Mouse (Mus musculus) MEL (cell line): ENCODE data around the gene Tenm3. TPM values are rescaled to one million over a fixed set of nuclear protein-coding genes. Genes with fewer than 3 reads are reported as not detected.

Experiments used
- DNase-seq: peaks from one replicate; pipeline ENCODE4 v3.0.0; 2011; ENCODE audit warnings: low read depth, low spot score
- H3K27ac ChIP-seq: 2 replicates; pipeline ENCODE4 v1.5.1; 2012; ENCODE audit warnings: low read depth, mild to moderate bottlenecking, control low read depth, low read length, moderate library complexity; ENCODE audit not compliant: control insufficient read depth
- H3K27me3 ChIP-seq, 2 experiments: fragments of 150-350 bp in 1 of 2; sonication (generic) in 1 of 2; 2 replicates each; pipeline ENCODE4 v1.6.1; 2012; ENCODE audit warnings: low read length in 2 of 2, mild to moderate bottlenecking in 2 of 2, improper control_type of control experiment in 1 of 2, moderate library complexity in 1 of 2; ENCODE audit not compliant: insufficient read depth in 2 of 2, control insufficient read depth in 1 of 2
- H3K36me3 ChIP-seq, 2 experiments: 2 replicates each; pipeline ENCODE4 v1.6.1; 2012 to 2014; ENCODE audit warnings: low read length in 2 of 2, improper control_type of control experiment in 1 of 2, inconsistent platforms in 1 of 2, mild to moderate bottlenecking in 1 of 2; ENCODE audit not compliant: insufficient read depth in 2 of 2, control insufficient read depth in 1 of 2
- H3K4me1 ChIP-seq, 2 experiments: fragments of 150-350 bp in 1 of 2; sonication (generic) in 1 of 2; 2 replicates each; pipeline ENCODE4 v1.6.1; 2012; ENCODE audit warnings: low read length in 2 of 2, improper control_type of control experiment in 1 of 2, mild to moderate bottlenecking in 1 of 2; ENCODE audit not compliant: insufficient read depth in 2 of 2, control insufficient read depth in 1 of 2
- H3K4me3 ChIP-seq, 2 experiments: fragments of 150-350 bp in 1 of 2; sonication (generic) in 1 of 2; 2 replicates each; pipeline ENCODE4 v1.5.1; 2012; ENCODE audit warnings: low read depth in 2 of 2, low read length in 2 of 2, mild to moderate bottlenecking in 2 of 2, moderate library complexity in 2 of 2, control low read depth in 1 of 2, improper control_type of control experiment in 1 of 2; ENCODE audit not compliant: control insufficient read depth in 1 of 2, insufficient read depth in 1 of 2
- H3K79me2 ChIP-seq: 2 replicates; pipeline ENCODE4 v1.6.1; 2012; ENCODE audit warnings: mild to moderate bottlenecking, low read length, moderate library complexity; ENCODE audit not compliant: control insufficient read depth, poor library complexity, insufficient read depth
- H3K9ac ChIP-seq: 2 replicates; pipeline ENCODE4 v1.6.1; 2012; ENCODE audit warnings: low read depth, mild to moderate bottlenecking, control low read depth, low read length, moderate library complexity; ENCODE audit not compliant: control insufficient read depth, poor library complexity, severe bottlenecking
- H3K9me3 ChIP-seq: fragments of 150-350 bp; sonication (generic); replicated peaks from 2 replicates; pipeline ENCODE4 v1.6.1; 2012; ENCODE audit warnings: mild to moderate bottlenecking, low read length, improper control_type of control experiment, moderate library complexity; ENCODE audit not compliant: insufficient read depth
- CHD2 ChIP-seq: IDR thresholded peaks from 2 replicates; pipeline ENCODE4 v1.6.1; 2011; ENCODE audit warnings: low read length, improper control_type of control experiment
- CTCF ChIP-seq, 3 experiments: IDR thresholded peaks in 2 of 3; conservative IDR thresholded peaks in 1 of 3; 2 replicates each; pipeline ENCODE4 v1.5.1; 2011 to 2012; ENCODE audit warnings: low read length in 3 of 3, low read depth in 2 of 3, mild to moderate bottlenecking in 2 of 3, improper control_type of control experiment in 1 of 3, inconsistent platforms in 1 of 3, mixed read lengths in 1 of 3, moderate library complexity in 1 of 3; ENCODE audit not compliant: control insufficient read depth in 1 of 3, insufficient read depth in 1 of 3, poor library complexity in 1 of 3, severe bottlenecking in 1 of 3
- ETS1 ChIP-seq: IDR thresholded peaks from 2 replicates; pipeline ENCODE4 v1.6.1; 2012; ENCODE audit warnings: low read depth, mild to moderate bottlenecking, inconsistent platforms, low read length, improper control_type of control experiment, moderate library complexity
- GATA1 ChIP-seq: IDR thresholded peaks from 2 replicates; pipeline ENCODE4 v1.6.1; 2011; ENCODE audit warnings: low read depth, low read length, improper control_type of control experiment
- KAT2A ChIP-seq: conservative IDR thresholded peaks from 2 replicates; pipeline ENCODE4 v1.6.1; 2012; ENCODE audit warnings: low read depth, low read length, improper control_type of control experiment, inconsistent platforms
- MAX ChIP-seq: IDR thresholded peaks from 2 replicates; pipeline ENCODE4 v1.6.1; 2011; ENCODE audit warnings: low read length, improper control_type of control experiment
- MAZ ChIP-seq: IDR thresholded peaks from 2 replicates; pipeline ENCODE4 v1.6.1; 2012; ENCODE audit warnings: low read depth, mild to moderate bottlenecking, inconsistent platforms, low read length, improper control_type of control experiment
- MYB ChIP-seq: IDR thresholded peaks from 2 replicates; pipeline ENCODE4 v1.6.1; 2011; ENCODE audit warnings: mild to moderate bottlenecking, low read depth, low read length, improper control_type of control experiment
- POLR2A ChIP-seq, 2 experiments: IDR thresholded peaks; 2 replicates each; pipeline ENCODE4 v1.6.1; 2011 to 2012; ENCODE audit warnings: low read length in 2 of 2, mild to moderate bottlenecking in 2 of 2, control low read depth in 1 of 2, improper control_type of control experiment in 1 of 2, low read depth in 1 of 2, moderate library complexity in 1 of 2; ENCODE audit not compliant: control insufficient read depth in 1 of 2, insufficient read depth in 1 of 2, poor library complexity in 1 of 2
- RAD21 ChIP-seq: IDR thresholded peaks from 2 replicates; pipeline ENCODE4 v1.6.1; 2011; ENCODE audit warnings: mild to moderate bottlenecking, low read depth, low read length, improper control_type of control experiment
- RCOR1 ChIP-seq: IDR thresholded peaks from 2 replicates; pipeline ENCODE4 v1.6.1; 2012; ENCODE audit warnings: low read depth, mild to moderate bottlenecking, inconsistent platforms, low read length, improper control_type of control experiment
- TBP ChIP-seq: IDR thresholded peaks from 2 replicates; pipeline ENCODE4 v1.8.0; 2011; ENCODE audit warnings: low read depth, low read length, improper control_type of control experiment
- TCF12 ChIP-seq: IDR thresholded peaks from 2 replicates; pipeline ENCODE4 v1.6.1; 2014; ENCODE audit warnings: low read depth, mild to moderate bottlenecking, inconsistent platforms, low read length, improper control_type of control experiment, moderate library complexity
- UBTF ChIP-seq: IDR thresholded peaks from 2 replicates; pipeline ENCODE4 v1.6.1; 2012; ENCODE audit warnings: low read depth, mild to moderate bottlenecking, inconsistent platforms, low read length, improper control_type of control experiment, moderate library complexity, borderline replicate concordance; ENCODE audit not compliant: insufficient read depth
- USF1 ChIP-seq: IDR thresholded peaks from 2 replicates; pipeline ENCODE4 v1.6.1; 2014; ENCODE audit warnings: low read depth, mild to moderate bottlenecking, inconsistent platforms, low read length, improper control_type of control experiment, moderate library complexity
- ZC3H11A ChIP-seq: IDR thresholded peaks from 2 replicates; pipeline ENCODE4 v1.6.1; 2012; ENCODE audit warnings: low read depth, mild to moderate bottlenecking, inconsistent platforms, low read length, improper control_type of control experiment
- ZMIZ1 ChIP-seq: IDR thresholded peaks from 2 replicates; pipeline ENCODE4 v1.6.1; 2012; ENCODE audit warnings: low read depth, mild to moderate bottlenecking, inconsistent platforms, low read length, improper control_type of control experiment, moderate library complexity
- ZNF384 ChIP-seq: IDR thresholded peaks from 2 replicates; pipeline ENCODE4 v1.6.1; 2012; ENCODE audit warnings: low read depth, mild to moderate bottlenecking, inconsistent platforms, low read length, improper control_type of control experiment
- polyA plus RNA-seq, 2 experiments: library from polyadenylated mRNA; stranded (reverse) in 1 of 2; unstranded in 1 of 2; fragments of >175 nt in 1 of 2; fragments of >200 nt in 1 of 2; gene quantifications; 2 replicates each; pipeline versions ENCODE4 v1.2.1 to v1.2.4; 2012; ENCODE audit warnings: low replicate concordance in 2 of 2, low read depth in 1 of 2; ENCODE audit not compliant: insufficient read length in 2 of 2, insufficient read depth in 1 of 2, missing spikeins in 1 of 2
- total RNA-seq: library from RNA; depleted of rRNA; stranded (reverse); fragments of 300-350 nt; gene quantifications from 2 replicates; pipeline ENCODE4 v1.2.3, GENCODE M21; 2012

Gene Tenm3
- total and polyA plus RNA-seq, 3 experiments = not detected

- DNase-seq = no peak
- no peak overlapping the region for H3K27ac ChIP-seq
- H3K79me2 ChIP-seq = no peaks in the 10 kb centered on the region
- no peaks in the 10 kb centered on the region for H3K9me3 ChIP-seq
- H3K4me3 ChIP-seq = no peak overlapping the region
- no peaks in the 10 kb centered on the region for H3K27me3 ChIP-seq
- H3K4me1 ChIP-seq = no peaks in the 10 kb centered on the region
- H3K36me3 ChIP-seq = no peaks in the 10 kb centered on the region
- H3K9ac ChIP-seq = no peak overlapping the region
- no peak for TF ChIP-seq MYB
- TF ChIP-seq GATA1 = no peak
- no peak for TF ChIP-seq MAZ
- TF ChIP-seq KAT2A = no peak
- TF ChIP-seq ETS1 = no peak
- no peak for TF ChIP-seq MAX
- no peak for TF ChIP-seq UBTF
- TF ChIP-seq TBP = no peak
- no peak for TF ChIP-seq USF1
- no peak for TF ChIP-seq RAD21
- TF ChIP-seq ZNF384 = no peak
- TF ChIP-seq TCF12 = no peak
- TF ChIP-seq ZMIZ1 = no peak
- no peak for TF ChIP-seq ZC3H11A
- no peak for TF ChIP-seq POLR2A (IDR thresholded peaks at IDR 0.05; ENCODE audit: control insufficient read depth in 1 of 2, insufficient read depth in 1 of 2, low read depth in 1 of 2, low read length in 2 of 2, poor library complexity in 1 of 2)
- TF ChIP-seq, all 39 proteins: peak for 0
These were observed 615.1 kb downstream of the Tenm3 start for GRCm38 (mm10) chr8:48228676-48229075.

DNA sequence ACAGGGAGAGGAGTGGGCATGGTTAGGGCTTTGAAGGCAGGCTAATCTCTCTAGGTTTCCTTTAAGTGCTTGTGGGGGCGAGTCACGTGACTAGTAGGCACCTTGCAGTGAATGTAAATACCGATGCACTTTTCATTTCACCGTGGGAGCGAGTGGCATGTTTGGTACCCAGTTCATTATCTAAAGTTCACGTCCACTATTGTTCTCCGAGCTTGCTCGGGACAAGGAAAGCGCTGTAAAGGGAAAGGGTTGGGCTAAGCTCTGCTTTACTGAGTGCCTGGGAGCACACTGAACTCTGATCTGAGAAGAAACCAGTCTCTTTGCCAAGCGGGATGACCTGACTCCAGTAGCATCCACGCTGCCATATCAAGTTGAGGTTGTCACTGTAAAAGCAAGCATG is 619.0 kb downstream of the Tenm3 start:
- H3K27ac ChIP-seq = no peak overlapping the region
- no peaks in the 10 kb centered on the region for H3K27me3 ChIP-seq
- TF ChIP-seq RCOR1 (no peak), CHD2 (no peak)
- H3K4me3 ChIP-seq = no peak overlapping the region
- DNase-seq = no peak
- H3K79me2 ChIP-seq = no peaks in the 10 kb centered on the region
- H3K9ac ChIP-seq = no peak overlapping the region
- H3K4me1 ChIP-seq = no peaks in the 10 kb centered on the region
- no peaks in the 10 kb centered on the region for H3K9me3 ChIP-seq
- H3K36me3 ChIP-seq = no peaks in the 10 kb centered on the region

DNA sequence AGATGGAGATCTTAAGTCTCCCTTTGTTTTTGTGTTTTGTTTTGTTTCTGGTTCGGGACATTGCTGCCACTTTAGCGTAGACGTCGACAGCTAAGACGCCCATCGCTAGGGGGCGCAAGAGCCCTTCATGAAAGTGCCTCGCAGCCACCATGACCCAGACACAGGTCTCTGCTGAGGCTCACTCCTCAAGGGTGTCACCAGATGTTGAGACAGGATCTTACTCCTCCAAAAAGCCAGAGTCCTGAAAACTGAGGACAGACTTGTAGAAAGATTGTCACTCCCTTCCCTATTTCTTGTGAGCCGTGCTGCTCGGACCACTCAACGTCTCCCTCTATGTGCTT is 621.4 kb downstream of the Tenm3 start:
- Histone ChIP-seq H3K4me1 (no peaks in the 10 kb centered on the region), H3K9ac (no peak overlapping the region), H3K36me3 (no peaks in the 10 kb centered on the region), H3K4me3 (no peak overlapping the region), H3K27me3 (no peaks in the 10 kb centered on the region), H3K9me3 (no peaks in the 10 kb centered on the region), H3K79me2 (no peaks in the 10 kb centered on the region), H3K27ac (no peak overlapping the region)
- DNase-seq = peak; percentile 1
- TF ChIP-seq CTCF (IDR thresholded peaks at IDR 0.05 in 2 of 3, conservative IDR thresholded peaks at IDR 0.05 in 1 of 3; ENCODE audit: control insufficient read depth in 1 of 3, insufficient read depth in 1 of 3, low read depth in 2 of 3, low read length in 3 of 3, poor library complexity in 1 of 3, severe bottlenecking in 1 of 3) = peak in 1 of 3 experiments; percentile 42; a peak in 2 of 6 replicates
- TF ChIP-seq ETS1 = no peak
